Mouse (Mus musculus) monocyte, adult 2 months (primary cell): ENCODE data around the gene Fam133b.

Source experiments
- DNase-seq, 2 experiments: peaks; one replicate each; pipeline ENCODE4 v3.0.0; 2022; ENCODE audit warnings: low spot score in 2 of 2, low read depth in 1 of 2

Fam133b gene

GRCm38 (mm10) chr5:3543629-3544479 is at the start of gene Fam133b:
TSS of gene Fam133b (plus strand) at chr5:3543833.
- DNase-seq: peak; percentile 85 to 94

GRCm38 (mm10) chr5:3493968-3494367 is 49.7 kb upstream of the Fam133b start:
- no peak for DNase-seq

- peak; percentile 50 to 66 for DNase-seq
Observed at GRCm38 (mm10) chr5:3494452-3495187, 49.0 kb upstream of the Fam133b start.

GRCm38 (mm10) chr5:3497505-3497925 is 46.1 kb upstream of the Fam133b start:
- DNase-seq: no peak

GRCm38 (mm10) chr5:3500298-3500697 is 43.3 kb upstream of the Fam133b start:
- no peak for DNase-seq

GRCm38 (mm10) chr5:3500957-3501563 is 42.6 kb upstream of the Fam133b start:
- DNase-seq: no peak

- DNase-seq: peak; percentile 53 to 70
Observed at GRCm38 (mm10) chr5:3501564-3502001, 42.0 kb upstream of the Fam133b start.

GRCm38 (mm10) chr5:3502610-3503350 is 40.9 kb upstream of the Fam133b start:
- DNase-seq: peak; percentile 83 to 89

- DNase-seq: no peak
Observed at GRCm38 (mm10) chr5:3503373-3503772, 40.3 kb upstream of the Fam133b start.

- DNase-seq: no peak
Observed at GRCm38 (mm10) chr5:3503836-3504323, 39.8 kb upstream of the Fam133b start.

- no peak for DNase-seq
Observed at GRCm38 (mm10) chr5:3504453-3504852, 39.2 kb upstream of the Fam133b start.

GRCm38 (mm10) chr5:3505553-3505952 is 38.1 kb upstream of the Fam133b start:
- DNase-seq: no peak

GRCm38 (mm10) chr5:3508480-3509381 is 34.9 kb upstream of the Fam133b start:
- no peak for DNase-seq

GRCm38 (mm10) chr5:3509503-3509902 is 34.1 kb upstream of the Fam133b start:
- DNase-seq: no peak

GRCm38 (mm10) chr5:3511097-3511795 is 32.4 kb upstream of the Fam133b start:
- DNase-seq: no peak

- no peak for DNase-seq
Observed at GRCm38 (mm10) chr5:3512584-3512983, 31.0 kb upstream of the Fam133b start.

GRCm38 (mm10) chr5:3514901-3515311 is 28.7 kb upstream of the Fam133b start:
- DNase-seq: no peak

- DNase-seq: no peak
Observed at GRCm38 (mm10) chr5:3515477-3515876, 28.2 kb upstream of the Fam133b start.

- DNase-seq: peak in 1 of 2 experiments; percentile 23
Observed at GRCm38 (mm10) chr5:3516481-3517075, 27.1 kb upstream of the Fam133b start.
